Mouse (Mus musculus): ENCODE measurements around the gene Ccdc127.
A peak's percentile ranks its signal among the peaks of the same experiment; 100 is the strongest.

DNA sequence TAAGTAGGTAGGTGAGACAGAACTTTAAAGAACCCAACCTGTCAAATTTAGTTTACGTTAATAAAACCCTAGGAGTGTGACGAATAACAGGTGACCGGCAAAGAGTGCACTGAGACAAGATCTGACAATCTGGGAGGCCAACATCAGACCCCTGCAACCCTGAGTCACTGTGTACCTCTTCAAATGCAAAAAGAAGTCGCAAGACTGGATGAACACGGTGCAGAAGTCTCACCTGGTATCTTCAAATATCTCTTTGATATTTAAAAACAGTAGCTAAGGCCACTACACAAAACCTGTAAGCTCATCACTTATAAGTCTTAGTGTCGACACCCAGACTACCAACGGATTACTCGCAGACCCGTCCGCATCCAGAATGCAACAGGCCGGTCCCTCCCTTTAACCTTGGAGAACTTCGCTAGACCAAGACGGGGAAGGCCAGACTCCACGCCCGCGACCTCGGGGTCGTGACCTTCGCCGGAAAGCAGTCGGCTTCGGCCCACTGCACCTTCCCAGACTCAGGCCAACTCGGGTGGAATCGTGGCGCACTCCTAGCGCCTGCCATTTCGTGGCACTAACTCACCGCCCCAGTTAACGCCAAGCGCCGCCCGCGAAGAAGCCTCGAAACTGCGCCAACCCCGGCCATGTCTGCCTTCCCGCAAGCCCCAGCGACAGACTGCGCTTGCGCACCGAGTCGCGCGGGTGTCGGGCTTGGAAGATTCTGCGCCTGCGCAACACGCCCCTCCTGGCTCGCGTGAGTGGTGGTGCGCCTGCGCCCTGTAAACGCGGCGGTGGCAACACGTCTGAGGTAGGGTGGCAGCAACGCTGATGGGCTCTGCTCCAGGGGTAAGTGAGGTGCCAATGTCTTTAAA, at the start of gene Ccdc127, which contains the start of gene Sdha:
- TF ChIP-seq CTCF (IDR thresholded peaks at IDR 0.05; ENCODE audit: low read depth) (peak; percentile 45), EP300 (optimal IDR thresholded peaks at IDR 0.05) (no peak)

All from stomach, postnatal 0 days (tissue).